Comparison of ENCODE assay signal across 8 mouse cellular contexts in the genomic region with DNA sequence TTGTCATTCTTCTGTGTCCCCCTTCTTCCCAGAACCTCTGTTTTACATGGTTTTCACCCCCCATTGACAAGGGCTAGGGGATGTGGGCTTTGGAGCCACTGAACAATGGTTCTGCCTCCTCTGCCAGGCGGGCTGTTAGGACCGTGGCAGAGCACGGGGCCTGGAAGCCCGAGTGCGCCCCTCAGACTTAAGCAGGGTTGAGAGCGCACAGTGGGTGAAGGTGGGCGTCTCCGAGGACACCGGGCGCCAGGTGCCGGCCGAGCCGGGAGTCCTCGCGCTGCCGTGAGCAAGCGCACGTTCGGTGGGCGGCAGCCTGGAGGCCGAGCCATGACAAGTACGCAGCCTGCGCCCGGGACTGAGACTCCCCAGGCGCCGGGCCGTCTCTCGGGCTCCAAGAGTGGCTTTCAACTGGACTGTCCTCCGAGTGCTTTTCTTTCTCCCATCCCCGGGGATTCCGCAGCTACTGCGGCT. TPM values are rescaled to one million over a fixed set of nuclear protein-coding genes. Genes with fewer than 3 reads are reported as not detected.
DNase-seq lines count a peak whose midpoint lies in the region; ATAC-seq and TF ChIP-seq lines count a peak whose summit lies in the region.

No protein-coding gene starts in this region.

- H3K9me3 ChIP-seq in forebrain, embryonic 15.5 days: no peaks in the 10 kb centered on the region
- no peaks in the 10 kb centered on the region for H3K9me3 ChIP-seq in hindbrain, embryonic 16.5 days (ENCODE audit: control insufficient read depth, low read length)
- no peaks in the 10 kb centered on the region for H3K9me3 ChIP-seq in limb, embryonic 13.5 days
- no peaks in the 10 kb centered on the region for H3K9me3 ChIP-seq in midbrain, postnatal 0 days (ENCODE audit: low read length)

- peak overlapping the region; percentile 96 for H3K4me2 ChIP-seq in forebrain, embryonic 15.5 days (replicated peaks)
- H3K4me2 ChIP-seq in hindbrain, embryonic 16.5 days (ENCODE audit: low read length): peak overlapping the region; percentile 91
- H3K4me2 ChIP-seq in limb, embryonic 13.5 days (replicated peaks): peak overlapping the region; percentile 96
- H3K4me2 ChIP-seq in midbrain, postnatal 0 days (ENCODE audit: low read depth, low read length, poor library complexity, severe bottlenecking): peak overlapping the region; percentile 87

- peak overlapping the region; percentile 95 for H3K27ac ChIP-seq in forebrain, embryonic 15.5 days (replicated peaks)
- peak overlapping the region; percentile 93 for H3K27ac ChIP-seq in hindbrain, embryonic 16.5 days (ENCODE audit: low read depth, low read length)
- no peak overlapping the region for H3K27ac ChIP-seq in limb, embryonic 13.5 days
- H3K27ac ChIP-seq in midbrain, postnatal 0 days (ENCODE audit: low read depth, low read length): peak overlapping the region; percentile 87

- peak overlapping the region; percentile 93 for H3K4me3 ChIP-seq in forebrain, embryonic 15.5 days
- H3K4me3 ChIP-seq in hindbrain, embryonic 16.5 days (ENCODE audit: low read length): peak overlapping the region; percentile 89
- H3K4me3 ChIP-seq in limb, embryonic 13.5 days: peak overlapping the region; percentile 66
- H3K4me3 ChIP-seq in midbrain, postnatal 0 days (ENCODE audit: low read depth, low read length): peak overlapping the region; percentile 87

- TF ChIP-seq CTCF in midbrain, postnatal 0 days (IDR thresholded peaks at IDR 0.05): no peak

- H3K4me1 ChIP-seq in forebrain, embryonic 15.5 days: peaks cover 38% of the 10 kb centered on the region
- H3K4me1 ChIP-seq in hindbrain, embryonic 16.5 days (ENCODE audit: control insufficient read depth, insufficient read depth, low read depth, low read length): peaks cover 16% of the 10 kb centered on the region
- peaks cover 20% of the 10 kb centered on the region for H3K4me1 ChIP-seq in limb, embryonic 13.5 days
- H3K4me1 ChIP-seq in midbrain, postnatal 0 days (ENCODE audit: insufficient read depth, low read length): peaks cover 11% of the 10 kb centered on the region; the same call in 1 of the 2 replicates

- peak overlapping the region; percentile 94 for H3K9ac ChIP-seq in forebrain, embryonic 15.5 days (replicated peaks)
- peak overlapping the region; percentile 92 for H3K9ac ChIP-seq in hindbrain, embryonic 16.5 days (ENCODE audit: low read depth, low read length)
- H3K9ac ChIP-seq in limb, embryonic 13.5 days: peak overlapping the region; percentile 75
- H3K9ac ChIP-seq in midbrain, postnatal 0 days (replicated peaks; ENCODE audit: low read length, poor library complexity, severe bottlenecking): peak overlapping the region; percentile 89

- H3K27me3 ChIP-seq in forebrain, embryonic 15.5 days: no peaks in the 10 kb centered on the region
- H3K27me3 ChIP-seq in hindbrain, embryonic 16.5 days (replicated peaks; ENCODE audit: control insufficient read depth, insufficient read depth, low read length): no peaks in the 10 kb centered on the region; the same call in 1 of the 2 replicates
- peaks cover 35% of the 10 kb centered on the region for H3K27me3 ChIP-seq in limb, embryonic 13.5 days
- no peaks in the 10 kb centered on the region for H3K27me3 ChIP-seq in midbrain, postnatal 0 days (ENCODE audit: insufficient read depth, low read length)

- DNase-seq in cerebellum, adult 18-20 months: peak; percentile 43 to 63
- no peak for DNase-seq in cerebellum, adult 9-10 months
- peak; percentile 63 to 69 for DNase-seq in adrenal gland, postnatal 36 days
- DNase-seq in midbrain, postnatal 0 days (ENCODE audit: low spot score): peak; percentile 38
- peak; percentile 28 to 29 for DNase-seq in urinary bladder, postnatal 36 days (ENCODE audit: low spot score in 2 of 2)

- WGBS in forebrain, embryonic 15.5 days: 0% methylated on average over 32 of the region's 32 CpGs
- under 1% methylated on average over 32 of the region's 32 CpGs for WGBS in hindbrain, embryonic 16.5 days
- under 1% methylated on average over 32 of the region's 32 CpGs for WGBS in limb, embryonic 13.5 days
- WGBS in midbrain, postnatal 0 days: 2% methylated on average over 32 of the region's 32 CpGs

- no peaks in the 10 kb centered on the region for H3K36me3 ChIP-seq in forebrain, embryonic 15.5 days
- no peaks in the 10 kb centered on the region for H3K36me3 ChIP-seq in hindbrain, embryonic 16.5 days (ENCODE audit: control insufficient read depth, insufficient read depth, low read length)
- H3K36me3 ChIP-seq in limb, embryonic 13.5 days: no peaks in the 10 kb centered on the region
- H3K36me3 ChIP-seq in midbrain, postnatal 0 days (ENCODE audit: insufficient read depth, low read length): no peaks in the 10 kb centered on the region

- peak; percentile 59 for ATAC-seq in forebrain, embryonic 15.5 days (replicated peaks)
- ATAC-seq in hindbrain, embryonic 16.5 days: peak; percentile 51
- peak; percentile 33; the same call in 1 of the 2 replicates for ATAC-seq in limb, embryonic 13.5 days (ENCODE audit: low FRiP score, low read depth)
- ATAC-seq in midbrain, postnatal 0 days (ENCODE audit: low FRiP score): peak; percentile 56

RNA-seq across cellular contexts. Expression of a gene that starts 1.7 kb away (rescaled TPM):
- total RNA-seq in adrenal gland, postnatal 36 days (2021): 10 to 100 TPM; 24.5 to 29.1 TPM
- 34.7 and 38.4 TPM in 2 replicates for polyA plus RNA-seq in forebrain, embryonic 15.5 days (2015; fragmentation: Nextera tagmentation; extraction: Ambion mirVana)
- 30.3 and 32.7 TPM in 2 replicates for polyA plus RNA-seq in hindbrain, embryonic 16.5 days (2015; fragmentation: Nextera tagmentation; extraction: Ambion mirVana)
- 8.5 and 9.5 TPM in 2 replicates for polyA plus RNA-seq in limb, embryonic 13.5 days (2015; fragmentation: Nextera tagmentation; extraction: Ambion mirVana)
- total RNA-seq in midbrain, postnatal 0 days (2014; rRNA removed): 49.0 and 54.3 TPM in 2 replicates
- polyA plus RNA-seq in midbrain, postnatal 0 days (2015; fragmentation: Nextera tagmentation; extraction: Ambion mirVana): 35.9 and 37.9 TPM in 2 replicates
